Mouse (Mus musculus): Measurements from ENCODE around the gene Tgif2.
"Not testable (repeated sequence)": the region's sequence is repeated elsewhere in the genome, so short reads cannot be mapped to it uniquely, and the experiment has no call there.

Gene Tgif2

GRCm38 (mm10) chr2:156839319-156840191 is at the start of gene Tgif2:
Gene Tgif2 (plus strand): TSS chr2:156840007.
- DNase-seq, result no peak

DNA sequence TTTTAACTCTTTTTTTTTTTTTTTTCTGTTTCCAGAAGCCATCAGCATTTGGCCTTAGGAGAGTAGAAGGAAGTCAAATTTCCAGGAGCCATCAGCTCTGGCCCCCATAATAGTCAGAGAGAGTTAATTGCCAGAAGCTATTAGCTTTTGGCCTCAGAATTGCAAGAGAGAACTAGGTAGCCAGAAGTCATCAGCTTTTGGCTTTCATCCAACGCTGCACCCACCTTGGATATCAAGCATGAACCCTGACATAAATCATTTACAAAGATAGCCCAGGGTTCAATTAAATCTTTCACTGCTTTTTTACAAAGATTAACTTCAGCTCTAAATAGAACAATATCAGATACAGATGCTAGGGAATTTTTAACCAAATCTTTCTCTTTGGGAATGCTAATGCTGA is 41.3 kb upstream of the Tgif2 start:
- DNase-seq, result no peak

DNA sequence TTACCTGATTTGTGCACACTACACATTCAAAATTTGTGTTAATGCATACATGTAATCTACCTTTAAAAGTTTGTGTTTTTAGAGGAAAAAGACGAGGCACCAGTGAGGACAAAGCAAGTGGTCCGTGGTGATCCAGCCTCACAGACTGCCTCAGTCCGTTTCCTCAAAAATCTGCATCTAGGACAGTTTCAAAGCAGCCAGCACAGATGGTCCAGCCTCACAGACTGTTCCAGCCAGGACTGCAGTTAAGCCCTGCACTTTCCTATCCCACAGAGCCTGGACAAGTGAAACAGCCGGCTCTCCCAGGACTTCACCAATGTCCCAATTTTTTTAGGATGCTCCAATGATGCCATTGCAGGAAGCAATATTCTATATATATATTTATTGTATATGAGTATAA is 38.8 kb upstream of the Tgif2 start:
- no peak for DNase-seq

DNA sequence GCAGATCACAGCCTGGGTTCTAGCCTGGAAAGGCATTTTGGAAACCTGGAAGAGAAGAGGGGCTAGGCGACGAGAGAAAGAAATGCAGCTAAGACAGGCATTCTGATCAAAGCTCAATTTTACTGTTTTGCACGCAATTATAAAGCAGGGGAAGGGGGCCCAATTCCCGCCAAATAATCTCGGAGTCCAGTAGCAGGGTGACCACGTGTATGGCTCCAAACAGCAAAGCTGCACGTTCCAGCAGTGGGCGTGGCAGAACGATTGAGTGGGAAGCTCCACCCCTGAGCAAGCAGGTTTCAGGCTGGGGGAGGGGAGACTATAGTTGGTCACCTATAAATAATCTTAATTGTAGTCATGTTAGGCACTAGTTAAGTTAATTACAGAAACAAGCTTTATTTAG is 37.7 kb upstream of the Tgif2 start:
- not testable (repeated sequence) for DNase-seq

DNA sequence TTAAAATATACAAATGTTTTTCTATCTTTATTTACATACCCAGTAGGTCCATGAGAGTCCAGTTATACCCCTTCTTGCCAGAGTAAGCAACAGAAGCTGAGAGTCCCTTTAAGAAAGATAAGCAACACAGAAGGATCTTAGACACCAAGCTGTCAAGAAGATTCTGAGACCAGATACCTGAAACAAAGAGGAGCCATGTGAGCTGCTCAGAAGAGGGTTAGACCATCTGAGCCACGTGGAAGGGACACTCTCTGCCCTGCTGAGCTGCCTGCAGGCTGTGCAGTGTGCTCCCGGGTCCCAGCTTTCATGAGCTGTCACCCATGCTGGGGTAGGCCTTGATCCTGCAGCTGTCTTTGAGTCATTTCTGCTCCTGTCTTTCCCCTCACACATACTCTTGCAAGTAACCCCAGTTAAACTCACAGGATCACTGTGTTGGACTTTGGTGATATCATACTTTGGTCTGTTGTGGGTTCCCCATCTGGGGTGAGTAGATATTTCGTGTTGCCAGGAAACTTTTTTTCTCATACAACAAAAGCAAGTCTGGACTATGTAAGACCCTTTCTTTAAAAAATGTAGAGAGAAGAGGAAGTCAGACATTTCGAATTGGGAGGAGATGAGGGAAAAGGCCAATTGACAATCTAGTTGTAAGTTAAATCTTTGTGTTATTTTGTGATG is 36.0 kb upstream of the Tgif2 start:
- DNase-seq, result no peak

- no peak for DNase-seq
These were observed 35.2 kb upstream of the Tgif2 start for GRCm38 (mm10) chr2:156804589-156804988.

DNA sequence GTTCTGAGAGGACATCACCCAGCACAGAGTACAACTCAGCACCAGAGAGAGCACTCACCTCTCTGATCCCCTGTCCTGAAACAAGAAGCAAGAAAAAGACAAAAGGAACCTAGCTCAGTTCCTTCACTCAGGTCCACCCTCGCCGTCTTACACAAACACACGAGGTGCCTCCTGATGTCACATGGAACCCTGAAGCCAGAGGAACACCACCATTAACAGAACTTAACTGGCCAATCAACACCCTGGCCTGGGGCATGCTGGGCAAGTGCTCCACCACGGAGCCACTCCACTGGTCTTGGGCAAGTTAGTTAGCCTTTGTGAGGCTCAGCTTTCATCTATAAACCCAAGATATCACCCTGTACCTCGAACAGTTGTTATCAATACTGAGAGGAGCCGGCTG is 32.9 kb upstream of the Tgif2 start:
- DNase-seq, result no peak

DNA sequence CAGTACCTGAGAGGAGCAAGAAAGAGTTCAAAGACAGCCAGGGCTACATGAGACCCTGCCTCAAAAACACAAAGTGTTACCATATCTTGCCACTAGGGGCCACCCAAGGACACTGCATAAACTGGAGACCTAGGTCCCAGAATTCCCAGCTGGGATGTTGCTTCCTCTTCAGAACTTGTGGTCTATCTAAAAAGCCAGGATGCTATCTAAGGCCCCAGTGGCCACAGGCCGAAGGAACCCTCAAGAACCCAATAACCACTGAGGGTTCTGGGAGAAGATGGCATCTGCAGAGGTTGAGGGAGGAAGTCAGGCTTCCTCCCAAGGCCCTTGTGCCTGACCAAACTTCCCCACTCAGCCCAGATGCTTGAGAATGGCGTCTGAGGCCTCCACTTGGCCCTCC is 30.2 kb upstream of the Tgif2 start:
- DNase-seq, result peak; percentile 46

GRCm38 (mm10) chr2:156810716-156811115 is 29.1 kb upstream of the Tgif2 start:
- no peak for DNase-seq

GRCm38 (mm10) chr2:156811556-156811955 is 28.3 kb upstream of the Tgif2 start:
- no peak for DNase-seq

GRCm38 (mm10) chr2:156814344-156814801 is 25.4 kb upstream of the Tgif2 start:
- no peak for DNase-seq

DNA sequence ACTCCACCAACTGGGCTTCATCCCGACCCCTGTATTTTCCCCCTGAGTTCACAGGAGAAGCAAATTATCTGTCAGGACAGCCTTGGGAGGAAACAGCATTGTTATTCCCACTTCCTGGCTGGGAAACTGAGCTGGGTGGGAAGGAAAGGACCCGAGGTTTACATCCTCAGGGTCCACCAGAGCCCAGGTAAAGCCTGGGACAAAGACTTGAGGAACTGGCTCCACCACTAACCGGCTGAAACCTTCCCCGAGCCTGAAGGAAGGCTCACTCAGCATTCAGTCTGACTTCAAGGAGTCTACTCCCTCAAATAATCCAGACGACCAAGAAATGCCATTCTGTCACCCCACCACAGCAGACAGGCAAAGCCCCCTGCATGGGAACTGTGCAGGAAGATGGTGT is 24.9 kb upstream of the Tgif2 start:
- DNase-seq, result no peak

DNA sequence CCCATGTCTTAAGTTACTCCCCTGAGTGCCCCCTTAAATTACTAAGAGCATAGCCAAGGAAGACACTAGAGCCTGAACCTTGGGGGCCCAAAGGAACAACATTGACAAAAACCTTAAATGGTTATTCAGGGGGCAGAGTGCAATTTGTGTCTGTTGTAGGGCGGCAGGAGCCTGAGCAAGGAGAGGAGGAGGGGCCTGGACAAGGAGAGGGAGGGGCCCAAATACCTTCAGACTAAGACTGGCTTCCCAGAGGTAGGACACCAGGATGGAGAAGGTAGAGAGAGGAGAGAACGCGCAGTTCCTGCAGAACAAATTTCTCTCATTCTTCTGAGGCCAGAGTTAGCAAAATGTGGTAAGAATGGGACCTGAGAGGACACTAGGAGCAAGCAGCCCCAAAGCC is 24.4 kb upstream of the Tgif2 start:
- DNase-seq, result no peak

DNA sequence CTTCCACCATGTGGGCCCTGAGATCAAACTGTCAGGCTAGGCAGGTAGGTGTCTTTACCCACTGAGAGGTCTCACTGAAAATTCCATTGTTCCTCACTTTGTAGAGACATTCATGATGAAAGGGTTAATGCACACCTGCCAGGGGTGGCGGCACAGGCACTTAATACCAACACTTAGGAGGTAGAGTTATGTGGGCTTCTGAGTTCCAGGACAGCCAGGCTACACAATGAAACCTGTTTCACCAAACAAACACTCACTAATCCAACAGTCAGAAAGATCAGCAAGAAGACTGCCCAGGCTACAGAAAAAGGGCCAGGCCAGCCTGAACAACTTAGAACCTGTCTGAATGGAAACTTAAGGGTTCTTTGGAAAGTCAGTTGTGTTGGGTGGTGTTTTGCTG is 23.7 kb upstream of the Tgif2 start:
- DNase-seq, result no peak

DNA sequence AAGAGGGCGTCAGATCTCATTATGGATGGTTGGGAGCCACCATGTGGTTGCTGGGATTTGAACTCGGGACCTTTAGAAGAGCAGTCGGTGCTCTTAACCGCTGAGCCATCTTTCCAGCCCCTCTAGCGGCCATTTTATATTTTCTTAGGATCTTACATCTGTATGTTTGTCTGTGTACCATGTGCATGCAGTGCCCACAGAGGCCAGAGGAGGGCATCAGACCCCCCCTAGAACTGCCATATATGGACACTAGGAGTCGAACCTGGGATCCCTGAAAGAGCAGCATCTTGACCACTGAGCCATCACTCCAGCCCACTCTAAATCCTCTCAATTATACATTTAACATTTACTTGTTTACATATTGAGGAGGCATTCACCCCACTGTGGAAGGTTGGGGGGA is 14.7 kb upstream of the Tgif2 start:
- DNase-seq, result not testable (repeated sequence)

- no peak for DNase-seq
These were observed 5.5 kb upstream of the Tgif2 start for GRCm38 (mm10) chr2:156834336-156834735.

DNA sequence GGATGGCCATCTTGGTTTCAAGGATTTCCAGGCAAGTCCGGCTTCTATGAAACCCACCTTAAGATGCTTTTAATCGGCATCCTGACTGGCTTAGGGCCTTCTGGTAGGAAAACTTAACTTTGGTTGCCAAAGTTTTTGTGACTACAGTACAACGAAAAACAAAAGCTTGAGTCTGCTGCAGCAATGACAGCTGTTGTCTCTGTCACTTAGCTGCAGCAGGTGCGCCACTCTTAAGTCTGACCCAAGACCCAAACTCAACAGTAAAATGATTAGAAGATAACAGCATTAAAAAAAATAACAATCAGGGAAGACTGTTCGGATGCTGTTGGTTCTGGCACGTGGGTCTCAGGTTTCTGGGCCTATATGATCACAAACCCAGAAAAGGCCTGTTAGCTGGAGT is 968 bp upstream of the Tgif2 start:
- DNase-seq, result no peak

DNA sequence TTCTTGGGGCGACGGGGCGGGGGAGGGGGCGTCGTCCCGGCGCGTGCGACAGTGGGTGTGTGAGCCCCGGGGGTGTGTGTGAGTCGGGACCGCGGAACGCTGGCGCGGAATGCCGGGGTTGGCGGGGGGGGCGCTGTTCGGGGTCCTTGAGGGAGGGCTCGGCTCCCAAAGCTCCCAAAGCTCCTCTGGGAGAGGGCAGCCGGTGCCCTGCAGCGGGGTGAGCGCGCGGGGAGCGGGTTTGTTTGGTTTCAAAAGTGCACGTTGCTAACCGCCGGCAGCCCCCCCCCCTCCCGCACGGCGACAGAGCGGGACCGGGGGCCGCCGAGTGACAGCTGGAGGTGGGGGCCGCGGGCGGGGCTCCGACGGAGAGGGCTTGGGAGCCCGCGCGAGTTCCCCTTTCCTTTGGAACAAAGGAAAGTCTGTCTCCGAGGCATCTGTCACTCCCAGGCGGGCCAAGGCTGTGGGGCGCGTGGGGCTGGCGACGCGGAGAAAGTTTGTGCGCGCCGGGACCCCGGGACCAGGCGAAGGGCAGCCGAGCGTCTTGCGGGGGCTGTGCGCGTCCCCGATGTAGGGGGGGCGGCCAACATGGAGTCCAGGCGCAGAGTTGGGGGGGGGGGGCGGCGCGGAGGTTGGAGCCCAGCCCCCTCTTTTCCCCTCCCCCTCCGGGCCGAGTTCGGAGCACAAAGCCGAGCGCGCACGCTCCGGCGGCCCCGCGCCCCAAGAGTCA is 657 bp downstream of the Tgif2 start:
- DNase-seq, result no peak

DNA sequence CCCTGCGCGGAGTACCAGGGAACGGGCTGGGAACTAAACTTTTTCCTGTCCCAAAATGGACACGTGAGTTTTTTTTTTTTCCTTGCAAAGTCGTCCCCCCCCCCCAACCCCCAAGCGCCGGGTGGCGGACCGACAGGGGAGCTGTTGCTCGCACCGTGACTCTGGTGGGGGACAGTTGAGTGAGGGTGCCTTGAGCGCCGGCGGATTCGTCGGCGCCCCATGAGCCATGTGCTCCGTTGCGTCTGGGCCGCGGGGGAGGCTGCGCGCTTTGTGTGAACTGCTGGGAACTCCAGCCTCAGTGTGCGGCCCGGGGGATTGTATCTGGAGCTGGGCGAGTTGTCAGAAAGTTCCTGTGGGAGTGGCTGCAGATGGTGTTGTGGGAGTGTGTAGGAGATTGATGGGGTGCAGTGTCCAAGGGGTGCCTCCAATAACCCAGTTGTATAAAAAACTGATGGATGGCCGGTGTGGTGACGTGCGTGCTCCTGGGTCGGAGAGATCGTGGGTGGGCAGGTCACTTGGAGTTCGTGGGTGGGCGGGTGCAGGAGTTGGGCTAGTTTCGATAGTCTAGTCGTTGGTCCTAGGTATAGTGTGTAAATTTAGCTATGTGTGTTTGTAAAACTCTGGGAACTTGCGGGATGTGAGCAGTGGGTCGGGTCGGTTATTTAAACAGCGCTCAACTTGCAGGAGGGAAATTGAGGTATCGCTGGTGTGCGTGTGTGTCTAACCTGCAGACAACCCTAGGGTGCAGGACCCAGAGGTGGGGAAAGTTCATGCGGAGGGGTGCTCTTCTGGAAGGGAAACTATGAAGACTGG is 1.4 kb downstream of the Tgif2 start:
- DNase-seq, result no peak

- DNase-seq, result no peak
These were observed 2.3 kb downstream of the Tgif2 start for GRCm38 (mm10) chr2:156841841-156842706.

DNA sequence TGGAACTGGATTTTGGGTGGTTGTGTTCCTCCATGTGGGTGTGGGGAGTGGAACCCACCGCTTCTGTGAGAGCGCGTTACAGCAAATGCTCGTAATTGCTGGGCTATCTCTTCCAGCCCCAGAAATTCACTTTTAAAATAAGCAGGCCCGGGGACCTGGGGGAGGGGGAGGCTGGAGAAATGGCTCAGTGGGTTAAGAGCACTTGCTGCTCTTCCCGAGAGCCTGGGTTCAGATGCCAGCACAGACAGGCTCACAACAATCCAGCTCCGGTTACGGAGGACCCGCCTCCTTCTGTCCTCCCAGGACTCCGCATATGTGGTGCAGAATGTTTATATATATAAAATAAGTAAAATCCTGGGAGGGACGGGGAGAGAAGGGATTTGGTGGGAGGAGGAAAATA is 2.9 kb downstream of the Tgif2 start:
- no peak for DNase-seq

DNA sequence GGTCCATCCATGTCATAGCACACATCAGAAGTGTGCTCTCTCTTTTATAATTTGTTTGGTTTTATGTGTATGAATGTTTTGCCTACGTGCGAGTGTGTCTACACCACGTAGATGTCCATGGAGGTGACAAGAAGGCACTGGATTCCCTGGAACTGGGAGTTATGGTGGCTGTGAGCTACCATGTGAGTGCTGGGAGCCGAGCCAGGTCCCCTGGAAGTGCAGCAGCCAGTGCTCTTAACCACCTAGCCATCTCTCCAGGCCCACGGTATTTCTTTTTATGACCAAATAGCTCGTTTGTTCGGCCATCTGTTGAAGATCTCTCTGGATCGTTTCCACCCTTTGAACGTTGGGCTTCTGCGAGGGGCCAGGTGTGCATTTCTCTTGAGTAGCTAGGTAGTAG is 3.5 kb downstream of the Tgif2 start:
- DNase-seq, result no peak

Measured in cerebellum, adult 11 months (tissue).